22 mouse cellular contexts compared by ENCODE assay signal in the genomic region with DNA sequence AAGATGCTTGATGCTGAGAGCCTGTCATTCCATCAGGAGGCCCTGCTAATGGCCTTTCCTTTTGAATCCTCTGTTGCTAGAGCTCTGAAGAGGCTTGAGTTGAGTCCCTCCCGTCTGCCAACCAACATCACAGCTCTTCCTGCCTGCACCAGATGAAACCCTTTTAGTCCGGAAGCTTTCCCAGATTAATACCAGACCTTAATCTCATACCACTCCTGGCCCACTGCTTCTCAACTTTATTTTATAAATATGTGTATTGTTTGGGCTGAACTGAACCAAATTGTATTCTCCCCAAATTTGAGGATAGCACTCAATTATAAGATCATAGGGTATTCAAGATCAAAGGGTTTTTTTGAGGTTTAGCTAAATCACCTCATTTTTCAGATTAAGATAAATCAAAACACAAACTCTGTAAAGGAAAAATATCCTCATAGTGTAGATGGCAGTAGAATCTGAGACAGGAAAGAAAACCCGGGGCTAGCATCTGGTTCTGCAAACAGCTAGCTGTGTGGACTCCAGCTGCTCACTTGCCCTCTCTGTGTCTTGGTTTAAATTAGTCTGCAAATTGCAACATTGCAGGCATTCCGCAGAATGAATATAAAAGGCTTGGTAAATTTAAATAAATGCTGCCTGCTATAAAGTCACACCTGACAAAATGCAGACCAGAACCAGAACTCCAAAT.
A peak's percentile ranks its signal among the peaks of the same experiment; 100 is the strongest.
DNase-seq lines count a peak whose midpoint lies in the region; ATAC-seq lines count a peak whose summit lies in the region.
"Had no signal": no experiment of that assay in that cellular context is flagged by ENCODE, and none has a peak within 500 bp of the region (broad histone marks: within the 10 kb centered on the region; RNA-seq: fewer than 3 reads in every experiment).

No protein-coding gene starts in this region.

- DNase-seq in kidney, adult 9 months, result no peak
- DNase-seq in lung, postnatal 4 days, result no peak
- DNase-seq in gastrocnemius, adult 8-10 months (ENCODE audit: low spot score in 2 of 2), result no peak
- no peak for DNase-seq in cerebellum, adult 9-11 months
- DNase-seq: adrenal gland, postnatal 14 days; cerebellum, adult 9-10 months; forebrain, postnatal 0 days; gastrocnemius, postnatal 36 days; heart, postnatal 36 days; kidney, postnatal 10 days; left cerebral cortex, postnatal 4 days; liver, embryonic 13.5 days; spleen, adult 18-20 months had no signal

- H3K36me3 ChIP-seq in kidney, embryonic 15.5 days, result no peaks in the 10 kb centered on the region
- no peaks in the 10 kb centered on the region for H3K36me3 ChIP-seq in lung, embryonic 16.5 days (ENCODE audit: control insufficient read depth, insufficient read depth, low read length)
- H3K36me3 ChIP-seq in embryonic facial prominence, embryonic 12.5 days, result no peaks in the 10 kb centered on the region
- H3K36me3 ChIP-seq: G1E; heart, embryonic 15.5 days; hindbrain, embryonic 13.5 days; liver, embryonic 13.5 days; midbrain, embryonic 12.5 days had no signal

- H3K9me3 ChIP-seq in kidney, embryonic 15.5 days (replicated peaks), result no peaks in the 10 kb centered on the region
- no peaks in the 10 kb centered on the region for H3K9me3 ChIP-seq in lung, embryonic 16.5 days (ENCODE audit: control insufficient read depth, low read length)
- H3K9me3 ChIP-seq in embryonic facial prominence, embryonic 12.5 days, result no peaks in the 10 kb centered on the region
- H3K9me3 ChIP-seq: G1E; heart, embryonic 15.5 days; hindbrain, embryonic 13.5 days; liver, embryonic 13.5 days; midbrain, embryonic 12.5 days had no signal

- H3K9ac ChIP-seq in kidney, embryonic 15.5 days, result no peak overlapping the region
- no peak overlapping the region for H3K9ac ChIP-seq in lung, embryonic 16.5 days (ENCODE audit: low read length)
- no peak overlapping the region for H3K9ac ChIP-seq in embryonic facial prominence, embryonic 12.5 days
- H3K9ac ChIP-seq: forebrain, postnatal 0 days; heart, embryonic 15.5 days; hindbrain, embryonic 13.5 days; liver, embryonic 13.5 days; midbrain, embryonic 12.5 days had no signal

- WGBS in kidney, embryonic 15.5 days, result 35% methylated on average over 4 of the region's 4 CpGs
- 28% methylated on average over 4 of the region's 4 CpGs for WGBS in lung, embryonic 16.5 days
- 15% methylated on average over 4 of the region's 4 CpGs for WGBS in embryonic facial prominence, embryonic 12.5 days

- H3K27ac ChIP-seq in kidney, embryonic 15.5 days, result peak overlapping the region; percentile 72
- H3K27ac ChIP-seq in lung, embryonic 16.5 days (ENCODE audit: low read length), result no peak overlapping the region
- H3K27ac ChIP-seq in embryonic facial prominence, embryonic 12.5 days, result 0 out of 2 replicates have a peak overlapping the region, but pooled peaks have one; percentile 36
- H3K27ac ChIP-seq: heart, embryonic 15.5 days; hindbrain, embryonic 13.5 days; liver, embryonic 13.5 days; midbrain, embryonic 12.5 days had no signal

- H3K4me2 ChIP-seq in kidney, embryonic 15.5 days, result no peak overlapping the region
- no peak overlapping the region for H3K4me2 ChIP-seq in lung, embryonic 16.5 days (ENCODE audit: low read depth, low read length)
- no peak overlapping the region for H3K4me2 ChIP-seq in embryonic facial prominence, embryonic 12.5 days (replicated peaks)
- H3K4me2 ChIP-seq: heart, embryonic 15.5 days; hindbrain, embryonic 13.5 days; liver, embryonic 13.5 days; midbrain, embryonic 12.5 days had no signal

- no peak for ATAC-seq in kidney, embryonic 15.5 days (replicated peaks; ENCODE audit: low FRiP score)
- peak; percentile 57; the same call in 1 of the 2 replicates for ATAC-seq in lung, embryonic 16.5 days (ENCODE audit: low read depth)
- no peak for ATAC-seq in embryonic facial prominence, embryonic 12.5 days (ENCODE audit: insufficient number of reproducible peaks, insufficient read depth, low FRiP score, low TSS enrichment)
- ATAC-seq in megakaryocyte, adult 5-6 weeks (ENCODE audit: poor library complexity, severe bottlenecking), result peak; percentile 31
- ATAC-seq: forebrain, postnatal 0 days; lung, postnatal 0 days had no signal

- no peaks in the 10 kb centered on the region for H3K27me3 ChIP-seq in kidney, embryonic 15.5 days
- H3K27me3 ChIP-seq in lung, embryonic 16.5 days (ENCODE audit: control insufficient read depth, insufficient read depth, low read depth, low read length), result no peaks in the 10 kb centered on the region
- H3K27me3 ChIP-seq in embryonic facial prominence, embryonic 12.5 days, result no peaks in the 10 kb centered on the region
- H3K27me3 ChIP-seq: heart, embryonic 15.5 days; hindbrain, embryonic 13.5 days; liver, embryonic 13.5 days; midbrain, embryonic 12.5 days had no signal

- H3K4me1 ChIP-seq in kidney, embryonic 15.5 days, result peaks cover 17% of the 10 kb centered on the region
- no peaks in the 10 kb centered on the region for H3K4me1 ChIP-seq in lung, embryonic 16.5 days (replicated peaks; ENCODE audit: control insufficient read depth, insufficient read depth, low read length)
- H3K4me1 ChIP-seq in embryonic facial prominence, embryonic 12.5 days, result peaks cover 5% of the 10 kb centered on the region; the same call in 1 of the 2 replicates
- H3K4me1 ChIP-seq: heart, embryonic 15.5 days; hindbrain, embryonic 13.5 days; liver, embryonic 13.5 days; midbrain, embryonic 12.5 days had no signal

- H3K4me3 ChIP-seq in kidney, embryonic 15.5 days (replicated peaks), result no peak overlapping the region
- H3K4me3 ChIP-seq in lung, embryonic 16.5 days (ENCODE audit: low read length), result no peak overlapping the region
- no peak overlapping the region for H3K4me3 ChIP-seq in embryonic facial prominence, embryonic 12.5 days
- H3K4me3 ChIP-seq: heart, embryonic 15.5 days; hindbrain, embryonic 13.5 days; liver, embryonic 13.5 days; midbrain, embryonic 12.5 days had no signal

Comparison
In these comparisons a context has a peak if more than half of its experiments do, and no peak if none do; other contexts are left out.
1. ATAC-seq: peak in lung, embryonic 16.5 days (single experiment) and megakaryocyte, adult 5-6 weeks (single experiment); none in kidney, embryonic 15.5 days (single experiment) and embryonic facial prominence, embryonic 12.5 days (single experiment).